Mouse (Mus musculus): Measurements from ENCODE around the gene Tnc. TPM values are rescaled to one million over a fixed set of nuclear protein-coding genes. Genes with fewer than 3 reads are reported as not detected.

Gene Tnc
- total RNA-seq, 1 experiment: 31.3 TPM

DNA sequence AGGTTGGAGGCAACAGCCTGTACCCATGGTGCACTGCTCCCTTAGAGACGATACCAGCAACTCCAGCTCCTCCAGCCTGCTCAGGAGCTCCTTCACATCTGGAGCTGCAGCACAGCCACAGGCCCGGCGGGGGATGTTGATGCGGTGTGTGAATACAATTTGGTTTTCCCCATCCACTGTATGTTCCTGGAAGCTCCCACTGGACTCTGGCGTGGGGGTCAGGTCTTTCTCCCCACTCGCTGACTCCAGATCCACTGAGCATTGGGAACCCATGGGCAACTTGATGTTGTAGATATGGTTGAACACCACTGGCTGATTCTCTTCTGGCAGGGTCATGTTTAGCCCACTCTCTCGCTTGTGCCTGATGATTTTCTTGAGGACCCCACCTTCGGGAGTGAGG lies 26.7 kb downstream of the Tnc start:
- Histone ChIP-seq H3K9me3 (ENCODE audit: control insufficient read depth, insufficient read depth, low read depth, low read length) (no peaks in the 10 kb centered on the region), H3K4me3 (ENCODE audit: insufficient read depth in 1 of 2, low read depth in 1 of 2, low read length in 2 of 2, poor library complexity in 1 of 2, severe bottlenecking in 1 of 2) (no peak overlapping the region), H3K9ac (ENCODE audit: insufficient read depth, low read depth, low read length, poor library complexity, severe bottlenecking) (no peak overlapping the region), H3K4me1 (ENCODE audit: control insufficient read depth in 2 of 2, insufficient read depth in 2 of 2, low read length in 2 of 2, poor library complexity in 1 of 2) (no peaks in the 10 kb centered on the region), H3K27ac (ENCODE audit: insufficient read depth, low read depth, low read length, poor library complexity, severe bottlenecking) (no peak overlapping the region), H3K36me3 (ENCODE audit: control insufficient read depth, insufficient read depth, low read length, poor library complexity, severe bottlenecking) (no peaks in the 10 kb centered on the region)
- in situ Hi-C loops (cut with MboI; ENCODE audit: low sequenced_read_pairs in 2 of 2, unreplicated experiment in 2 of 2): no loop called here
- TF ChIP-seq MAFK (IDR thresholded peaks at IDR 0.05; ENCODE audit: insufficient read depth, low read depth, low read length): no peak
- no peak for TF ChIP-seq ZNF384 (IDR thresholded peaks at IDR 0.05; ENCODE audit: low read depth, low read length)
- no peak for TF ChIP-seq ZC3H11A (IDR thresholded peaks at IDR 0.05; ENCODE audit: borderline replicate concordance, low read depth, low read length)
- no peak for TF ChIP-seq CHD2 (IDR thresholded peaks at IDR 0.05; ENCODE audit: low read depth, low read length)
- TF ChIP-seq HCFC1 (IDR thresholded peaks at IDR 0.05; ENCODE audit: borderline replicate concordance, insufficient read depth, low read length): no peak
- DNase-seq (ENCODE audit: low read depth, low spot score): no peak

- Histone ChIP-seq H3K9ac (ENCODE audit: insufficient read depth, low read depth, low read length, poor library complexity, severe bottlenecking) (no peak overlapping the region), H3K9me3 (ENCODE audit: control insufficient read depth, insufficient read depth, low read depth, low read length) (no peaks in the 10 kb centered on the region), H3K4me1 (ENCODE audit: control insufficient read depth in 2 of 2, insufficient read depth in 2 of 2, low read length in 2 of 2, poor library complexity in 1 of 2) (no peaks in the 10 kb centered on the region; a peak in 1 of 4 replicates), H3K27ac (ENCODE audit: insufficient read depth, low read depth, low read length, poor library complexity, severe bottlenecking) (no peak overlapping the region), H3K36me3 (ENCODE audit: control insufficient read depth, insufficient read depth, low read length, poor library complexity, severe bottlenecking) (no peaks in the 10 kb centered on the region), H3K4me3 (ENCODE audit: insufficient read depth in 1 of 2, low read depth in 1 of 2, low read length in 2 of 2, poor library complexity in 1 of 2, severe bottlenecking in 1 of 2) (no peak overlapping the region)
- no peak for TF ChIP-seq HCFC1 (IDR thresholded peaks at IDR 0.05; ENCODE audit: borderline replicate concordance, insufficient read depth, low read length)
- no peak for TF ChIP-seq MAFK (IDR thresholded peaks at IDR 0.05; ENCODE audit: insufficient read depth, low read depth, low read length)
- no peak for TF ChIP-seq ZNF384 (IDR thresholded peaks at IDR 0.05; ENCODE audit: low read depth, low read length)
- TF ChIP-seq CHD2 (IDR thresholded peaks at IDR 0.05; ENCODE audit: low read depth, low read length): no peak
- TF ChIP-seq ZC3H11A (IDR thresholded peaks at IDR 0.05; ENCODE audit: borderline replicate concordance, low read depth, low read length): no peak
- DNase-seq (ENCODE audit: low read depth, low spot score): no peak
- in situ Hi-C loops (cut with MboI; ENCODE audit: low sequenced_read_pairs in 2 of 2, unreplicated experiment in 2 of 2): no loop called here
These were observed 35.5 kb downstream of the Tnc start for GRCm38 (mm10) chr4:64011308-64011707.

DNA sequence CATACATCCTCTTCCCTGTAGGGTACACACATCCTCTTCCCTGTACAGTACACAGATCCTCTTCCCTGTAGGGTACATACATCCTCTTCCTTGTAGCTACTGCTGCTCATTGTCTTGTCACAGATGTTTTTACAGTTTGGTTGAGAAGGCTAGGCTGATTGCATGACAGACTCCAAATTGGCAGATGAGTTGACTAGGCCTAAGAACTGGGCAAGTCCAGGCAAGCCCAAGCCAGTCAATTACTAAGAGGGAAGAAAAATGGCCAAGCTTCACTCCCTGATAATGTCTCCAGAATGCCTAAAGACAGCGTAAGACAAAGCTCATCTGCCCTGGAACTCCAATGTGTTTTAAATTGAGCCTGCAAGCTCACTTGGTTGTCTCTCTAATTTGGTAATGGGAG lies 36.9 kb downstream of the Tnc start:
- no peak for DNase-seq (ENCODE audit: low read depth, low spot score)
- Histone ChIP-seq H3K27ac (ENCODE audit: insufficient read depth, low read depth, low read length, poor library complexity, severe bottlenecking) (no peak overlapping the region), H3K9ac (ENCODE audit: insufficient read depth, low read depth, low read length, poor library complexity, severe bottlenecking) (no peak overlapping the region), H3K9me3 (ENCODE audit: control insufficient read depth, insufficient read depth, low read depth, low read length) (no peaks in the 10 kb centered on the region), H3K4me1 (ENCODE audit: control insufficient read depth in 2 of 2, insufficient read depth in 2 of 2, low read length in 2 of 2, poor library complexity in 1 of 2) (no peaks in the 10 kb centered on the region; a peak in 1 of 4 replicates), H3K36me3 (ENCODE audit: control insufficient read depth, insufficient read depth, low read length, poor library complexity, severe bottlenecking) (no peaks in the 10 kb centered on the region), H3K4me3 (ENCODE audit: insufficient read depth in 1 of 2, low read depth in 1 of 2, low read length in 2 of 2, poor library complexity in 1 of 2, severe bottlenecking in 1 of 2) (no peak overlapping the region)
- TF ChIP-seq CHD2 (IDR thresholded peaks at IDR 0.05; ENCODE audit: low read depth, low read length) (no peak), MAFK (IDR thresholded peaks at IDR 0.05; ENCODE audit: insufficient read depth, low read depth, low read length) (no peak), ZC3H11A (IDR thresholded peaks at IDR 0.05; ENCODE audit: borderline replicate concordance, low read depth, low read length) (no peak), ZNF384 (IDR thresholded peaks at IDR 0.05; ENCODE audit: low read depth, low read length) (no peak), HCFC1 (IDR thresholded peaks at IDR 0.05; ENCODE audit: borderline replicate concordance, insufficient read depth, low read length) (no peak)
- in situ Hi-C loops (cut with MboI; ENCODE audit: low sequenced_read_pairs in 2 of 2, unreplicated experiment in 2 of 2): no loop called here

DNA sequence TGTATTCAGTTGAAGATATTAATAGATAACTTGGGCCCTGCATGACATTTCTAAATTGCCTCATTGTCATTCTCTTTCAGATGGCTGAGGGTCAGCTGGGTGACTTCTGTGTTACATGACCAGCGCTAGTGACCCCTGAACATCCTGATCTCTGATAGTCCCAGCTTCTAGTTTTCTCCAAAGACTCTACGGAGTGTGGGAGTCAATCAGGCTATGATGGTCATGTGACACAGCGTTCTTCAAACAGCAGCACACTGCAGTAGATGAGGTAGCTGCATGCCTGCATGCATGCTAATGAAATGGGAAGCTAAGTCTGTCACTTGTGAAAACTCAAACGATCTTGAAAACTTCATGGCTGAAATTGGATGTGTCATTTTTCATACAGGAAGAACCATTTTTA lies 41.6 kb downstream of the Tnc start:
- Histone ChIP-seq H3K36me3 (ENCODE audit: control insufficient read depth, insufficient read depth, low read length, poor library complexity, severe bottlenecking) (no peaks in the 10 kb centered on the region), H3K4me3 (ENCODE audit: insufficient read depth in 1 of 2, low read depth in 1 of 2, low read length in 2 of 2, poor library complexity in 1 of 2, severe bottlenecking in 1 of 2) (no peak overlapping the region), H3K27ac (ENCODE audit: insufficient read depth, low read depth, low read length, poor library complexity, severe bottlenecking) (no peak overlapping the region), H3K4me1 (ENCODE audit: control insufficient read depth in 2 of 2, insufficient read depth in 2 of 2, low read length in 2 of 2, poor library complexity in 1 of 2) (no peaks in the 10 kb centered on the region), H3K9me3 (ENCODE audit: control insufficient read depth, insufficient read depth, low read depth, low read length) (no peaks in the 10 kb centered on the region), H3K9ac (ENCODE audit: insufficient read depth, low read depth, low read length, poor library complexity, severe bottlenecking) (no peak overlapping the region)
- TF ChIP-seq HCFC1 (IDR thresholded peaks at IDR 0.05; ENCODE audit: borderline replicate concordance, insufficient read depth, low read length) (no peak), ZNF384 (IDR thresholded peaks at IDR 0.05; ENCODE audit: low read depth, low read length) (no peak)
- in situ Hi-C loops (cut with MboI; ENCODE audit: low sequenced_read_pairs in 2 of 2, unreplicated experiment in 2 of 2): no loop called here
- no peak for DNase-seq (ENCODE audit: low read depth, low spot score)

GRCm38 (mm10) chr4:64003677-64004076 lies 43.1 kb downstream of the Tnc start:
- H3K4me3 ChIP-seq (ENCODE audit: insufficient read depth in 1 of 2, low read depth in 1 of 2, low read length in 2 of 2, poor library complexity in 1 of 2, severe bottlenecking in 1 of 2): no peak overlapping the region
- no peaks in the 10 kb centered on the region for H3K9me3 ChIP-seq (ENCODE audit: control insufficient read depth, insufficient read depth, low read depth, low read length)
- in situ Hi-C loops (cut with MboI; ENCODE audit: low sequenced_read_pairs in 2 of 2, unreplicated experiment in 2 of 2): no loop called here
- no peak for DNase-seq (ENCODE audit: low read depth, low spot score)
- no peak overlapping the region for H3K9ac ChIP-seq (ENCODE audit: insufficient read depth, low read depth, low read length, poor library complexity, severe bottlenecking)
- H3K4me1 ChIP-seq (ENCODE audit: control insufficient read depth in 2 of 2, insufficient read depth in 2 of 2, low read length in 2 of 2, poor library complexity in 1 of 2): no peaks in the 10 kb centered on the region
- H3K27ac ChIP-seq (ENCODE audit: insufficient read depth, low read depth, low read length, poor library complexity, severe bottlenecking): no peak overlapping the region
- no peaks in the 10 kb centered on the region for H3K36me3 ChIP-seq (ENCODE audit: control insufficient read depth, insufficient read depth, low read length, poor library complexity, severe bottlenecking)
- TF ChIP-seq CHD2 (IDR thresholded peaks at IDR 0.05; ENCODE audit: low read depth, low read length) (no peak), HCFC1 (IDR thresholded peaks at IDR 0.05; ENCODE audit: borderline replicate concordance, insufficient read depth, low read length) (no peak), ZNF384 (IDR thresholded peaks at IDR 0.05; ENCODE audit: low read depth, low read length) (no peak), MAFK (IDR thresholded peaks at IDR 0.05; ENCODE audit: insufficient read depth, low read depth, low read length) (no peak)

Measured in ES-E14 (cell line).